Mouse (Mus musculus): Measurements from ENCODE around the gene Ccl21a.
"Not testable (repeated sequence)": the region's sequence is repeated elsewhere in the genome, so short reads cannot be mapped to it uniquely, and the experiment has no call there.

Ccl21a gene

GRCm38 (mm10) chr4:42773893-42774292, at the start of gene Ccl21a:
Ccl21a (minus strand) TSS chr4:42773993.
- not testable (repeated sequence) for DNase-seq (ENCODE audit: low read depth, low spot score)

- DNase-seq (ENCODE audit: low read depth, low spot score), result not testable (repeated sequence)
Measured at GRCm38 (mm10) chr4:42756477-42756876, 17.3 kb downstream of the Ccl21a start, which contains the start of gene Ccl19. Ccl19 (minus strand) TSS chr4:42756577.

- not testable (repeated sequence) for DNase-seq (ENCODE audit: low read depth, low spot score)
Measured at GRCm38 (mm10) chr4:42735245-42735644, 38.5 kb downstream of the Ccl21a start, which contains the start of gene 4930578G10Rik. 4930578G10Rik (plus strand) TSS chr4:42735545.

Measured in retina, postnatal 7 days (tissue).